Mouse (Mus musculus): ENCODE data around the gene Cel. TPM values are rescaled to one million over a fixed set of nuclear protein-coding genes. Genes with fewer than 3 reads are reported as not detected.

Gene Cel
- polyA plus RNA-seq, 2 experiments: 0.06 TPM; not detected in 1

DNA sequence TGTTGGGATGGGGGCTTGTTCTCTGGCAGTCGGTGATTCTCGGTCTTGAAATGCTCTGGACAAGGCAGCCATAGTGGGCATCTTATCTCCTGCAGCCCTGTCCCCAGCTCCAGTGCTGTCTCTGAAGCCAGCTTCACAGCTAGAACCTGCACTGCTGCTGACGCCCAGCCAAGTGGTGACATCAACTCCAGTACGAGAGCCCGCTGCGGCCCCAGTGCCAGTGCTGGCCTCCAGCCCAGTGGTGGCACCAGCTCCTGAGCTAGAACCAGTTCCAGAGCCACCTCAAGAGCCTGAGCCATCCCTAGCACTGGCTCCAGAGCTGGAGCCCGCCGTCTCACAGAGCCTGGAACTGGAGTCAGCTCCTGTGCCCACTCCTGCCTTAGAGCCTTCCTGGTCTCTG is 19.3 kb downstream of the Cel start:
- Histone ChIP-seq H3K4me3 (replicated peaks; ENCODE audit: low read length) (no peak overlapping the region), H3K4me1 (ENCODE audit: control insufficient read depth, insufficient read depth, low read length) (peaks cover 8% of the 10 kb centered on the region), H3K36me3 (ENCODE audit: control insufficient read depth, insufficient read depth, low read length) (peaks cover 79% of the 10 kb centered on the region), H3K27ac (replicated peaks; ENCODE audit: low read depth, low read length) (no peak overlapping the region), H3K4me2 (replicated peaks; ENCODE audit: low read depth, low read length, severe bottlenecking) (no peak overlapping the region), H3K9me3 (ENCODE audit: control insufficient read depth, low read length) (no peaks in the 10 kb centered on the region), H3K9ac (ENCODE audit: low read depth, low read length, severe bottlenecking) (no peak overlapping the region), H3K27me3 (ENCODE audit: control insufficient read depth, insufficient read depth, low read length) (no peaks in the 10 kb centered on the region)
- 89% methylated on average over 8 of the region's 8 CpGs for WGBS
- no peak for TF ChIP-seq POLR2A (IDR thresholded peaks at IDR 0.05; ENCODE audit: borderline replicate concordance, extremely low read depth, insufficient read depth, insufficient read length)
- no peak for ATAC-seq (ENCODE audit: low FRiP score, low read depth)
- no peak for DNase-seq (ENCODE audit: low spot score)

DNA sequence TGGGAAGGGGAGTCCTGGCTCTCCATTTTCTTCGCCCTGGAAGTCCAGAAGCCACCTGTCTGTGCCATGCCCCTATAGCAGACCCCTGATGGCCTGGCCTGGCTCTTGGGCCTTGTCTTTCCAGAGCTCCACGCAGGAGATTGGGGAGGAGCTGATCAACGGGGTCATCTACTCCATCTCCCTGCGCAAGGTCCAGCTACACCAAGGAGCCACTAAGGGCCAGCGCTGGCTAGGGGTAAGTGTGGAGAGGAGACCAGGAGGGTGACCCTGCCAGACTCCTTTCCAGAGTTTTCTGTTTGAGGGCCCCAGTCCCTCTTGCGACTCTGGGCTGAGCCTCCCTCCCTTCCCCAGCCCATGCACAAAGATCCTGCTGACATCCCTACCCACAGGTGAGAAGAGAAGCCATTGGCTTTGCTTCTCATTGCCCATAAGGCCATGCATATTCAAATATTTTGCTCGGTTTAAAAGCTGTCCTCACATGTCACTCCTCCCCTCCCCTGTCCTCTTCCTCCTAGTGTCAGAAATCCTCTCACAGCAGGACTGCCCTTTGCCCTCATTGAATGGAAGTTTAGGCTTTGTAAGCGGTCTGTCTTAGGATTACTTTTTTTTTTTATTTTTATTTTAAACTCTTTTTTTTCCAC is 22.5 kb downstream of the Cel start:
- Histone ChIP-seq H3K9ac (ENCODE audit: low read depth, low read length, severe bottlenecking) (no peak overlapping the region), H3K27me3 (ENCODE audit: control insufficient read depth, insufficient read depth, low read length) (no peaks in the 10 kb centered on the region), H3K36me3 (ENCODE audit: control insufficient read depth, insufficient read depth, low read length) (peaks cover 59% of the 10 kb centered on the region), H3K27ac (replicated peaks; ENCODE audit: low read depth, low read length) (no peak overlapping the region), H3K4me1 (ENCODE audit: control insufficient read depth, insufficient read depth, low read length) (peaks cover 33% of the 10 kb centered on the region), H3K4me2 (replicated peaks; ENCODE audit: low read depth, low read length, severe bottlenecking) (no peak overlapping the region), H3K4me3 (replicated peaks; ENCODE audit: low read length) (no peak overlapping the region), H3K9me3 (ENCODE audit: control insufficient read depth, low read length) (no peaks in the 10 kb centered on the region)
- no peak for ATAC-seq (ENCODE audit: low FRiP score, low read depth)
- TF ChIP-seq POLR2A (IDR thresholded peaks at IDR 0.05; ENCODE audit: borderline replicate concordance, extremely low read depth, insufficient read depth, insufficient read length): no peak
- no peak for DNase-seq (ENCODE audit: low spot score)
- 89% methylated on average over 8 of the region's 8 CpGs for WGBS

DNA sequence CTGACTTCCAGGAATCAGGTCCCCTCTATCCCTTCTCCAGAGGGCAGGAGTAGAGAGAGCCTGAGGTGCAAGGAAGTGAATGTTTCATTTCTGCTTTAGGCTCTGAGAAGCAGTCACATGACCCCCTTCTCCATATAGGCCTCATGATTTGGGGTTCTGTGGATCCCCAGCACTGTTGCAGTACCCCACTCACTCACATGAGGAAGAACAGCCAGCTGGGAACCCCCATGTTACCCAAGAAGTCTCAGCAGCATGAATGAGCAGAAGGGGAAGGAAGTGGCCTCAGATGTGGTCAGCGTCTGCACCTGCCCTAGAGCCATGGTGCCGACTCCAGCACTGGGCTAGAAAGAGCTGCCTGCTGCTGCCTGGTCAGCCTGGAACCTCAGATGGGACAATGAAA is 23.3 kb downstream of the Cel start:
- WGBS: 77% methylated on average over 2 of the region's 2 CpGs
- ATAC-seq (ENCODE audit: low FRiP score, low read depth) (no peak), DNase-seq (ENCODE audit: low spot score) (no peak)
- Histone ChIP-seq H3K4me2 (replicated peaks; ENCODE audit: low read depth, low read length, severe bottlenecking) (no peak overlapping the region), H3K27me3 (ENCODE audit: control insufficient read depth, insufficient read depth, low read length) (no peaks in the 10 kb centered on the region), H3K9ac (ENCODE audit: low read depth, low read length, severe bottlenecking) (0 out of 2 replicates have a peak overlapping the region, but pooled peaks have one; percentile 6), H3K36me3 (ENCODE audit: control insufficient read depth, insufficient read depth, low read length) (peaks cover 51% of the 10 kb centered on the region), H3K4me1 (ENCODE audit: control insufficient read depth, insufficient read depth, low read length) (peaks cover 40% of the 10 kb centered on the region), H3K4me3 (replicated peaks; ENCODE audit: low read length) (no peak overlapping the region), H3K9me3 (ENCODE audit: control insufficient read depth, low read length) (no peaks in the 10 kb centered on the region), H3K27ac (replicated peaks; ENCODE audit: low read depth, low read length) (no peak overlapping the region)
- TF ChIP-seq POLR2A (IDR thresholded peaks at IDR 0.05; ENCODE audit: borderline replicate concordance, extremely low read depth, insufficient read depth, insufficient read length): no peak

DNA sequence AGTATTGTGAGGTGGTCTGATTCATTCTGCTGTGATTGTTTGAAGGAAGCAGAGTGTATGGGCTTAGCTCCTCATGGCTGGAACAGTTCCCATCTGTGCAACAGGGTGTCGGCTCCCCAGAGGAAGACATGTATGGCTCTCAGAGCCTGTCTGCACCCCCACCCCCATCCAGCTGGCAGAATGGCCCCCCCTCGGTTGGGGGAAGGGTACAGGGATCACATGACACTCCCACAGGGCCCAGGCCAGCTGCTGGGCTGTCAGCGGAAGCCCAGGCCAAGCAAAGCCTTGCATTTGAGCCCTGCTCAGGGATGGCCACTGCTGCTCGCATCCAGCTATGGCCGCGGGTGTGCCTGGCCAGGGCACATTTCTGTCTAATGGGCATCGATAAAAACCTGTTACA is 24.0 kb downstream of the Cel start:
- Histone ChIP-seq H3K4me1 (ENCODE audit: control insufficient read depth, insufficient read depth, low read length) (peaks cover 48% of the 10 kb centered on the region), H3K9ac (ENCODE audit: low read depth, low read length, severe bottlenecking) (0 out of 2 replicates have a peak overlapping the region, but pooled peaks have one; percentile 16), H3K4me3 (replicated peaks; ENCODE audit: low read length) (no peak overlapping the region), H3K27ac (replicated peaks; ENCODE audit: low read depth, low read length) (peak overlapping the region; percentile 67), H3K36me3 (ENCODE audit: control insufficient read depth, insufficient read depth, low read length) (peaks cover 44% of the 10 kb centered on the region), H3K9me3 (ENCODE audit: control insufficient read depth, low read length) (no peaks in the 10 kb centered on the region), H3K27me3 (ENCODE audit: control insufficient read depth, insufficient read depth, low read length) (no peaks in the 10 kb centered on the region), H3K4me2 (replicated peaks; ENCODE audit: low read depth, low read length, severe bottlenecking) (0 out of 2 replicates have a peak overlapping the region, but pooled peaks have one; percentile 5)
- no peak for TF ChIP-seq POLR2A (IDR thresholded peaks at IDR 0.05; ENCODE audit: borderline replicate concordance, extremely low read depth, insufficient read depth, insufficient read length)
- 35% methylated on average over 7 of the region's 7 CpGs for WGBS
- DNase-seq (ENCODE audit: low spot score) (peak; percentile 55), ATAC-seq (ENCODE audit: low FRiP score, low read depth) (peak; percentile 74)

DNA sequence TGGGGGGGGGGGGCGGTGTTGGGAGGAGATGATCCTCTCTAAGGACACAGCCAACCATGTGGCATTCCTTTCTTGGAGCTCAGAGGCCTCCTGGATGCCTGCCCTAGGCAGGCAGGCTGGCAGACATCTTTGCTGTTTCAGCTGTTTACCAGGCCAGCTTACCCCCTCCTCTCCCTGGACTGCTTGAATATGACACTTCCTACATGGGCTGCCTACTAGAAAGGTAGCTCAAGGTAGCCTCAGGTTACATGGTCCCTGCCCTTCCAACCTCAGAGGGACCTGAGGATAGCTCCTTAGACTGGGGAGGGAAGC is 24.4 kb downstream of the Cel start:
- DNase-seq (ENCODE audit: low spot score): no peak
- 0 out of 2 replicates have a peak overlapping the region, but pooled peaks have one; percentile 5 for H3K4me2 ChIP-seq (replicated peaks; ENCODE audit: low read depth, low read length, severe bottlenecking)

More for the DNA sequence above, 24.4 kb downstream of the Cel start:
- WGBS: 57% methylated on average over 1 of the region's 1 CpGs
- H3K27me3 ChIP-seq (ENCODE audit: control insufficient read depth, insufficient read depth, low read length): no peaks in the 10 kb centered on the region
- no peak for TF ChIP-seq POLR2A (IDR thresholded peaks at IDR 0.05; ENCODE audit: borderline replicate concordance, extremely low read depth, insufficient read depth, insufficient read length)
- H3K36me3 ChIP-seq (ENCODE audit: control insufficient read depth, insufficient read depth, low read length): peaks cover 39% of the 10 kb centered on the region
- peak; percentile 37; the same call in 1 of the 2 replicates for ATAC-seq (ENCODE audit: low FRiP score, low read depth)
- peaks cover 51% of the 10 kb centered on the region for H3K4me1 ChIP-seq (ENCODE audit: control insufficient read depth, insufficient read depth, low read length)
- H3K4me3 ChIP-seq (replicated peaks; ENCODE audit: low read length): no peak overlapping the region
- 0 out of 2 replicates have a peak overlapping the region, but pooled peaks have one; percentile 16 for H3K9ac ChIP-seq (ENCODE audit: low read depth, low read length, severe bottlenecking)
- no peaks in the 10 kb centered on the region for H3K9me3 ChIP-seq (ENCODE audit: control insufficient read depth, low read length)
- peak overlapping the region; percentile 67 for H3K27ac ChIP-seq (replicated peaks; ENCODE audit: low read depth, low read length)

Data from limb, embryonic 14.5 days (tissue).